Mouse (Mus musculus): ENCODE data around the gene Spred1. TPM values are rescaled to one million over a fixed set of nuclear protein-coding genes. Genes with fewer than 3 reads are reported as not detected.

The Spred1 gene
- polyA plus RNA-seq, 1 experiment from 2014 or later = 20.6 TPM

- no peak overlapping the region for H3K4me2 ChIP-seq (replicated peaks)
- 93% methylated on average over 2 of the region's 2 CpGs for WGBS
- no peak for ATAC-seq (ENCODE audit: low FRiP score, low read depth)
Measured at GRCm38 (mm10) chr2:117146026-117146425, 24.9 kb downstream of the Spred1 start.

DNA sequence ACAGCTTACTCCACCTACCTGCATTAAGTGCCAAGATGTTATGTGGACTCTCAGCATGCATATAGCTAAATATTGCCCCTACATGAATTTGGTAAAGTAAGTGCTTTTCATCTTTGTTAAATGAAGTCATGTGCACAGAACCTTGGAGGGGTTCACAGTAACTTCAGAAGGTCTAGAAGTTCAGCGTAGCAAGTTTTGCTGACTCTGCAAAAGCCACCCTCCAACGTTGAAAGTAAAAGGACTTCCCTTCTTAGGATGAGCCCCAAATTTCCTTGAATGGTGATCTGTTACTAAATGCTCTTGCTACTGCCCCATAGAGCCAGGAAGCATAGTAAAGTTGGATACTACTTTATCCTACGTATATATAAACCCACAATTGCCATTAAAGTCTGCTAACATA lies 25.4 kb downstream of the Spred1 start:
- H3K27me3 ChIP-seq (replicated peaks) = no peaks in the 10 kb centered on the region
- no peaks in the 10 kb centered on the region for H3K4me1 ChIP-seq
- H3K9ac ChIP-seq = no peak overlapping the region
- no peaks in the 10 kb centered on the region for H3K36me3 ChIP-seq
- no peaks in the 10 kb centered on the region for H3K9me3 ChIP-seq
- no peak for ATAC-seq (ENCODE audit: low FRiP score, low read depth)
- no peak overlapping the region for H3K4me3 ChIP-seq
- no peak overlapping the region for H3K27ac ChIP-seq
- 80% methylated on average over 3 of the region's 3 CpGs for WGBS
- no peak overlapping the region for H3K4me2 ChIP-seq (replicated peaks)

More at GRCm38 (mm10) chr2:117146026-117146425, 24.9 kb downstream of the Spred1 start:
- no peak overlapping the region for H3K27ac ChIP-seq
- no peaks in the 10 kb centered on the region for H3K36me3 ChIP-seq
- H3K9ac ChIP-seq = no peak overlapping the region
- no peaks in the 10 kb centered on the region for H3K9me3 ChIP-seq
- H3K27me3 ChIP-seq (replicated peaks) = no peaks in the 10 kb centered on the region
- no peak overlapping the region for H3K4me3 ChIP-seq
- H3K4me1 ChIP-seq = 0 out of 2 replicates have a peak, but pooled peaks cover 5% of the 10 kb centered on the region

DNA sequence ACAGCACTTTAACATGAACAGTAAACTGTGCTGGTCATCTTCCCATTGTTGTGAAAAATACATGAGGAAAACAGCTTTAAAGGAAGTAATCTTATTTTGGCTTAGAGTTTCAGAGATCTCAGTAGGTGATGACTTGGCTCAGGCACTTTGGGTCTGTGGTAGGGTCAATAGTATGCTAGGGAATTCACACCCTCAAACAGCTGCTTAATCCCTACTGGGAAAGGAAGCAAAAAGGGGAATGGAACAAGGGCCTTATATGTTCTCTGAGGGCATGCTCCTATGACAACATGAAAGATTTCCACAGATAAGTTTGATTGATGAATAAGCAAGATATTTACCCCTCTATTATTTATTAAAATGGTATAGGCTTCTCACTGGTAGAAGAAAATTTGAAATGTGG lies 31.0 kb downstream of the Spred1 start:
- H3K4me3 ChIP-seq = no peak overlapping the region
- H3K36me3 ChIP-seq = no peaks in the 10 kb centered on the region; the same call in 1 of the 2 replicates
- H3K4me1 ChIP-seq = no peaks in the 10 kb centered on the region
- no peak overlapping the region for H3K27ac ChIP-seq
- no peak overlapping the region for H3K9ac ChIP-seq
- H3K9me3 ChIP-seq = no peaks in the 10 kb centered on the region
- H3K27me3 ChIP-seq (replicated peaks) = no peaks in the 10 kb centered on the region
- no peak for ATAC-seq (ENCODE audit: low FRiP score, low read depth)
- H3K4me2 ChIP-seq (replicated peaks) = no peak overlapping the region

GRCm38 (mm10) chr2:117168379-117168778 lies 47.2 kb downstream of the Spred1 start:
- ATAC-seq (ENCODE audit: low FRiP score, low read depth) = no peak
- Histone ChIP-seq H3K4me3 (no peak overlapping the region), H3K36me3 (peaks cover 10% of the 10 kb centered on the region), H3K27me3 (replicated peaks) (no peaks in the 10 kb centered on the region), H3K9me3 (no peaks in the 10 kb centered on the region), H3K4me1 (no peaks in the 10 kb centered on the region), H3K9ac (no peak overlapping the region), H3K27ac (no peak overlapping the region), H3K4me2 (replicated peaks) (no peak overlapping the region)
- WGBS = 92% methylated on average over 2 of the region's 2 CpGs

GRCm38 (mm10) chr2:117169037-117169436 lies 47.9 kb downstream of the Spred1 start:
- Histone ChIP-seq H3K4me1 (no peaks in the 10 kb centered on the region), H3K36me3 (peaks cover 10% of the 10 kb centered on the region), H3K9me3 (no peaks in the 10 kb centered on the region), H3K4me3 (no peak overlapping the region), H3K9ac (no peak overlapping the region), H3K27me3 (replicated peaks) (no peaks in the 10 kb centered on the region), H3K27ac (no peak overlapping the region), H3K4me2 (replicated peaks) (no peak overlapping the region)
- no peak for ATAC-seq (ENCODE audit: low FRiP score, low read depth)
- WGBS = 79% methylated on average over 3 of the region's 3 CpGs

DNA sequence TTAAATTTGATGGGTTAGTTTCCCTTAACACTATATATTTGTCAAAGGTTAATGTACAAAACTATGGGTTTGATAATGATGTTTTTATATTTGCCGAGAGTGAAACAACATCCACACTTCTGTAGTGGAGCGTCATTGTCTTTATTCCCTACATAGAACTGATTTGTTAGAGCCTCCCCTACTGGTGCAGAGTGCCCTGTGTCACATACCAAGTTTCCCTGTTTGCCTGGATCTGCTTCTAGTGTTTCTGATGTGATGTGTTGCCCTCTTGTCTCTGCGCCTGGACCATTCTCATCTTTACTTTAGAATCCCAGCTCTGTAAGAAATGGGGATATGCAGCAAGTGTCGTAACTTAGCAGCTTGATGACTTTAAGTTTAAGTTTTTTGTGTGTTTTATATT lies 51.8 kb downstream of the Spred1 start:
- no peak for ATAC-seq (ENCODE audit: low FRiP score, low read depth)
- H3K4me1 ChIP-seq = no peaks in the 10 kb centered on the region
- no peak overlapping the region for H3K9ac ChIP-seq
- WGBS = 89% methylated on average over 4 of the region's 4 CpGs
- no peak overlapping the region for H3K27ac ChIP-seq
- H3K4me3 ChIP-seq = no peak overlapping the region
- no peak overlapping the region for H3K4me2 ChIP-seq (replicated peaks)
- no peaks in the 10 kb centered on the region for H3K27me3 ChIP-seq (replicated peaks)
- peaks cover 13% of the 10 kb centered on the region for H3K36me3 ChIP-seq
- H3K9me3 ChIP-seq = no peaks in the 10 kb centered on the region

- Histone ChIP-seq H3K9ac (no peak overlapping the region), H3K4me2 (replicated peaks) (no peak overlapping the region), H3K9me3 (no peaks in the 10 kb centered on the region), H3K4me1 (no peaks in the 10 kb centered on the region), H3K36me3 (peaks cover 13% of the 10 kb centered on the region), H3K27me3 (replicated peaks) (no peaks in the 10 kb centered on the region), H3K27ac (no peak overlapping the region), H3K4me3 (no peak overlapping the region)
- ATAC-seq (ENCODE audit: low FRiP score, low read depth) = no peak
- WGBS = 97% methylated on average over 4 of the region's 4 CpGs
Measured at GRCm38 (mm10) chr2:117176066-117176465, 54.9 kb downstream of the Spred1 start.

DNA sequence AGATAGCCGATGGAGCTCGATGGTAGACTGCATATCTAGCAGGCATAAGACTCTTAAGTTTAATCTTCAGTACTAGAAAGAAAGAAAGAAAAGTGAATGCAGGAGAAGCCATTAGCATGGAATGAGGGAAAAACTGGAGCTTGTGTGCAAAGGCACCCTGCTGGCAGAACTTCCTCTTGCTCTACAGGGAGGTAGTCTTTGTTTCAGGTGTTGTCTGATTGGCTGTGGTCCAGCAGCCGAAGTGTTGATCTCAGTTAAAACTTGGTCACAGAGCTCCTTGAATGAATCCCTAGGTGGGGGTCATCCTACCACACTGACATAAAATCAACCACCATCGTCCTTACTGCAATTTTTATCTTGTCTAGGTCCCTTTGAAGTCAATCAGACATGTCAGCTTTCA lies 55.8 kb downstream of the Spred1 start:
- H3K27me3 ChIP-seq (replicated peaks) = no peaks in the 10 kb centered on the region
- no peaks in the 10 kb centered on the region for H3K4me1 ChIP-seq
- H3K9ac ChIP-seq = no peak overlapping the region
- peaks cover 10% of the 10 kb centered on the region for H3K36me3 ChIP-seq
- no peak overlapping the region for H3K4me2 ChIP-seq (replicated peaks)
- H3K4me3 ChIP-seq = no peak overlapping the region
- H3K27ac ChIP-seq = no peak overlapping the region
- no peak for ATAC-seq (ENCODE audit: low FRiP score, low read depth)
- no peaks in the 10 kb centered on the region for H3K9me3 ChIP-seq
- WGBS = 79% methylated on average over 4 of the region's 4 CpGs

DNA sequence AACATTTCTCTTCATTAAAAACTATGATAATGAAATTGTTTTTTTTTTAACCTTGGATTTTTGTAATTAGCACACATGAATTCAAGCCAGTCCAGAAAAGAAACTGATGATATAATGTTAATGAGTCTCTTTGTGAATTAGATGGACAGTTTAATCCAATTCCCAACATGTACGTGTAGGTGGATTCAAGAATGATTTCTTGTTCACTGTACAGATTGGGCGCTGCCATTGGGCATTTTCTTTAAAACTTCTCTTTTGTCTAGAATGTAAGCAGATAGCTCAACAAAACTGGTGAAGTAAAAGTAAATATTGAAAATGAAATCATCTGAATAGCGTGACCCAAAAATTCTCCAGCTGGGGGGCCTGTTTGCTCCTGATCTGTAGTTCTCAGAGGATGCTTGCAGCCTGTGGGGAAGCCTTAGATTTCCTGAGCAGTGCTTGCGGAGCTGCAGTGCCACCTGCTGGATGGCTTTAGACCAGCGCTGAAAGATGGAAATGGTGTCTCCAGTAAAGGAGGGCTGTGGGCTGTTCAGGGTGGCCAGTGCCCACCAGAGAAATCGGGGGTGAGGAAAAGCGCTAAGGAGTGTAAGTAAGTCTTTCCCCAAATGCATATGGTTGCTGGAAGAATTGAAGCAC lies 59.2 kb downstream of the Spred1 start:
- no peaks in the 10 kb centered on the region for H3K27me3 ChIP-seq (replicated peaks)
- peaks cover 22% of the 10 kb centered on the region for H3K36me3 ChIP-seq
- ATAC-seq (ENCODE audit: low FRiP score, low read depth) = peak; percentile 89
- no peaks in the 10 kb centered on the region for H3K4me1 ChIP-seq
- 45% methylated on average over 7 of the region's 7 CpGs for WGBS
- H3K9me3 ChIP-seq = no peaks in the 10 kb centered on the region
- H3K27ac ChIP-seq = no peak overlapping the region
- no peak overlapping the region for H3K9ac ChIP-seq
- H3K4me2 ChIP-seq (replicated peaks) = no peak overlapping the region
- H3K4me3 ChIP-seq = no peak overlapping the region

GRCm38 (mm10) chr2:117185587-117185986 lies 64.4 kb downstream of the Spred1 start:
- Histone ChIP-seq H3K4me3 (no peak overlapping the region), H3K9ac (no peak overlapping the region), H3K27ac (no peak overlapping the region), H3K4me1 (no peaks in the 10 kb centered on the region), H3K9me3 (no peaks in the 10 kb centered on the region), H3K4me2 (replicated peaks) (no peak overlapping the region), H3K36me3 (peaks cover 31% of the 10 kb centered on the region), H3K27me3 (replicated peaks) (no peaks in the 10 kb centered on the region)
- 85% methylated on average over 4 of the region's 4 CpGs for WGBS
- no peak for ATAC-seq (ENCODE audit: low FRiP score, low read depth)

GRCm38 (mm10) chr2:117190915-117191314 lies 69.7 kb downstream of the Spred1 start:
- Histone ChIP-seq H3K4me2 (replicated peaks) (no peak overlapping the region), H3K27ac (no peak overlapping the region), H3K4me3 (no peak overlapping the region), H3K9ac (no peak overlapping the region), H3K4me1 (no peaks in the 10 kb centered on the region), H3K27me3 (replicated peaks) (no peaks in the 10 kb centered on the region), H3K9me3 (no peaks in the 10 kb centered on the region), H3K36me3 (peaks cover 11% of the 10 kb centered on the region; the same call in 1 of the 2 replicates)
- ATAC-seq (ENCODE audit: low FRiP score, low read depth) = no peak

GRCm38 (mm10) chr2:117194309-117194708 lies 73.1 kb downstream of the Spred1 start:
- H3K9ac ChIP-seq = no peak overlapping the region
- no peak overlapping the region for H3K4me3 ChIP-seq
- 0 out of 2 replicates have a peak, but pooled peaks cover 1% of the 10 kb centered on the region for H3K36me3 ChIP-seq
- H3K27me3 ChIP-seq (replicated peaks) = no peaks in the 10 kb centered on the region
- H3K27ac ChIP-seq = no peak overlapping the region
- no peaks in the 10 kb centered on the region for H3K4me1 ChIP-seq
- no peaks in the 10 kb centered on the region for H3K9me3 ChIP-seq
- no peak overlapping the region for H3K4me2 ChIP-seq (replicated peaks)
- no peak for ATAC-seq (ENCODE audit: low FRiP score, low read depth)

GRCm38 (mm10) chr2:117195151-117195550 lies 74.0 kb downstream of the Spred1 start:
- WGBS = 52% methylated on average over 2 of the region's 2 CpGs
- no peaks in the 10 kb centered on the region for H3K9me3 ChIP-seq
- peaks cover 3% of the 10 kb centered on the region; the same call in 1 of the 2 replicates for H3K4me1 ChIP-seq
- no peak overlapping the region for H3K27ac ChIP-seq
- no peak for ATAC-seq (ENCODE audit: low FRiP score, low read depth)
- no peaks in the 10 kb centered on the region for H3K36me3 ChIP-seq
- no peaks in the 10 kb centered on the region for H3K27me3 ChIP-seq (replicated peaks)
- H3K4me2 ChIP-seq (replicated peaks) = no peak overlapping the region
- H3K9ac ChIP-seq = no peak overlapping the region
- no peak overlapping the region for H3K4me3 ChIP-seq

Data from neural tube, embryonic 12.5 days (tissue).